Mouse (Mus musculus) lung, postnatal 0 days (tissue): ENCODE measurements around the gene Arnt2.

ENCODE experiments used
- CTCF ChIP-seq: IDR thresholded peaks from 2 replicates; pipeline ENCODE4 v1.5.1; 2016; ENCODE audit warnings: antibody characterized with exemption, mild to moderate bottlenecking
- EP300 ChIP-seq: IDR thresholded peaks from 2 replicates; pipeline ENCODE4 v1.6.1; 2016; ENCODE audit warnings: antibody characterized with exemption, mild to moderate bottlenecking, control low read depth

GRCm38 (mm10) chr7:84227652-84228051 is 182.3 kb downstream of the Arnt2 start:
- TF ChIP-seq CTCF (no peak), EP300 (no peak)
